Mouse (Mus musculus) forebrain, postnatal 0 days (tissue): ENCODE results near the gene Rpl13a. TPM values are rescaled to one million over a fixed set of nuclear protein-coding genes. Genes with fewer than 3 reads are reported as not detected.

Source experiments
- ATAC-seq: fragments of 200-750 bp; cut with Nextera tagmentation; 2 replicates; pipeline ENCODE4 v1.8.0; 2017; ENCODE audit warnings: mild to moderate bottlenecking, moderate library complexity
- DNase-seq: peaks from one replicate; pipeline ENCODE4 v3.0.0-alpha.2; 2015
- H3K27ac ChIP-seq: fragments of 300-500 bp; sonication (generic); 2 replicates; pipeline ENCODE4 v1.5.1; 2014; ENCODE audit warnings: low read depth, mild to moderate bottlenecking, antibody characterized with exemption, low read length, moderate library complexity, mixed read lengths
- H3K27me3 ChIP-seq: fragments of 300-500 bp; sonication (generic); 2 replicates; pipeline ENCODE4 v1.6.1; 2014; ENCODE audit warnings: mild to moderate bottlenecking, low read length, mixed read lengths; ENCODE audit not compliant: insufficient read depth
- H3K36me3 ChIP-seq: fragments of 300-500 bp; sonication (generic); 2 replicates; pipeline ENCODE4 v1.6.1; 2014; ENCODE audit warnings: mild to moderate bottlenecking, moderate library complexity; ENCODE audit not compliant: insufficient read depth
- H3K4me1 ChIP-seq: fragments of 300-500 bp; sonication (generic); 2 replicates; pipeline ENCODE4 v1.6.1; 2014; ENCODE audit warnings: antibody characterized with exemption; ENCODE audit not compliant: insufficient read depth
- H3K4me2 ChIP-seq: fragments of 300-500 bp; sonication (generic); 2 replicates; pipeline ENCODE4 v1.6.1; 2014; ENCODE audit warnings: low read depth, mild to moderate bottlenecking, moderate library complexity
- H3K4me3 ChIP-seq: fragments of 300-500 bp; sonication (generic); 2 replicates; pipeline ENCODE4 v1.5.1; 2014; ENCODE audit warnings: low read depth, low read length, mixed read lengths
- H3K9ac ChIP-seq: fragments of 300-500 bp; sonication (generic); 2 replicates; pipeline ENCODE4 v1.6.1; 2014; ENCODE audit warnings: mild to moderate bottlenecking
- H3K9me3 ChIP-seq: fragments of 300-500 bp; sonication (generic); 2 replicates; pipeline ENCODE4 v1.6.1; 2016; ENCODE audit warnings: low read length
- CTCF ChIP-seq: sonication (generic); IDR thresholded peaks from 2 replicates; pipeline ENCODE4 v1.5.1; 2016; ENCODE audit warnings: antibody characterized with exemption, control low read depth, low read depth
- WGBS: fragments of 180-500 bp; shearing (Covaris S2); extraction: QIAGEN DNeasy Blood & Tissue Kit; methylation state at CpG from one replicate; pipeline ENCODE4 v1.1.7; 2014; 5-methylcytosine and 5-hydroxymethylcytosine counted together
- polyA plus RNA-seq: library from polyadenylated mRNA; unstranded; fragments of >200 nt; fragmentation: Nextera tagmentation; extraction: Ambion mirVana; gene quantifications from 2 replicates; pipeline ENCODE4 v1.2.1, GENCODE M21; 2015
- total RNA-seq: library from RNA; depleted of rRNA; stranded (reverse); fragments of >200 nt; gene quantifications from 2 replicates; pipeline ENCODE4 v1.2.3, GENCODE M21; 2014

Rpl13a gene
- total and polyA plus RNA-seq, 2 experiments from 2014 or later, result 852 to 2,018 TPM

GRCm38 (mm10) chr7:45105491-45105890, 23.1 kb downstream of the Rpl13a start:
- H3K9ac ChIP-seq, result no peak overlapping the region
- ATAC-seq (no peak), DNase-seq (no peak)
- no peak for TF ChIP-seq CTCF
- H3K4me3 ChIP-seq, result no peak overlapping the region
- no peaks in the 10 kb centered on the region for H3K27me3 ChIP-seq
- no peak overlapping the region for H3K4me2 ChIP-seq
- H3K4me1 ChIP-seq, result no peaks in the 10 kb centered on the region
- no peaks in the 10 kb centered on the region for H3K36me3 ChIP-seq
- WGBS, result 79% methylated on average over 8 of the region's 8 CpGs
- no peaks in the 10 kb centered on the region for H3K9me3 ChIP-seq
- H3K27ac ChIP-seq, result no peak overlapping the region

- H3K9ac ChIP-seq, result no peak overlapping the region
- H3K4me2 ChIP-seq, result no peak overlapping the region
- TF ChIP-seq CTCF, result no peak
- H3K36me3 ChIP-seq, result no peaks in the 10 kb centered on the region
- H3K27ac ChIP-seq, result no peak overlapping the region
- no peak overlapping the region for H3K4me3 ChIP-seq
- no peak for DNase-seq
- WGBS, result 84% methylated on average over 5 of the region's 5 CpGs
- H3K27me3 ChIP-seq, result no peaks in the 10 kb centered on the region
- no peaks in the 10 kb centered on the region for H3K9me3 ChIP-seq
- no peaks in the 10 kb centered on the region for H3K4me1 ChIP-seq
- ATAC-seq, result no peak
Measured at GRCm38 (mm10) chr7:45104941-45105340, 23.6 kb downstream of the Rpl13a start.

- no peak within 1 kb of the TSS for H3K4me3 ChIP-seq
- H3K9ac ChIP-seq, result no peak within 1 kb of the TSS
- no peaks in the 10 kb centered on the region for H3K27me3 ChIP-seq
- H3K4me1 ChIP-seq, result no peaks in the 10 kb centered on the region
- H3K4me2 ChIP-seq, result 0 out of 2 replicates have a peak within 1 kb of the TSS, but pooled peaks have one; percentile 13
- no peaks in the 10 kb centered on the region for H3K36me3 ChIP-seq
- no peak within 1 kb of the TSS for H3K27ac ChIP-seq
- WGBS, result 74% methylated on average over 7 of the region's 7 CpGs
- no peaks in the 10 kb centered on the region for H3K9me3 ChIP-seq
- ATAC-seq (peak; percentile 65; the same call in 1 of the 2 replicates), DNase-seq (no peak)
- no peak for TF ChIP-seq CTCF
Measured at GRCm38 (mm10) chr7:45103652-45104180, 24.8 kb downstream of the Rpl13a start, which contains the start of gene Fcgrt. Gene Fcgrt (minus strand): TSS chr7:45103851.

GRCm38 (mm10) chr7:45102940-45103585, 25.5 kb downstream of the Rpl13a start:
- H3K4me3 ChIP-seq, result no peak overlapping the region

GRCm38 (mm10) chr7:45102441-45102840, 26.1 kb downstream of the Rpl13a start:
- 83% methylated on average over 11 of the region's 11 CpGs for WGBS

More at GRCm38 (mm10) chr7:45102940-45103585, 25.5 kb downstream of the Rpl13a start:
- Histone ChIP-seq H3K4me1 (no peaks in the 10 kb centered on the region), H3K36me3 (no peaks in the 10 kb centered on the region), H3K4me2 (0 out of 2 replicates have a peak overlapping the region, but pooled peaks have one; percentile 13), H3K9me3 (no peaks in the 10 kb centered on the region), H3K9ac (no peak overlapping the region), H3K27me3 (no peaks in the 10 kb centered on the region), H3K27ac (no peak overlapping the region)
- ATAC-seq (no peak), DNase-seq (no peak)
- 81% methylated on average over 9 of the region's 9 CpGs for WGBS
- TF ChIP-seq CTCF, result no peak

GRCm38 (mm10) chr7:45100046-45100445, 28.5 kb downstream of the Rpl13a start:
- WGBS, result 92% methylated on average over 6 of the region's 6 CpGs
- H3K36me3 ChIP-seq, result no peaks in the 10 kb centered on the region
- H3K9me3 ChIP-seq, result no peaks in the 10 kb centered on the region
- no peak overlapping the region for H3K4me2 ChIP-seq
- no peak overlapping the region for H3K27ac ChIP-seq
- no peaks in the 10 kb centered on the region for H3K4me1 ChIP-seq
- H3K4me3 ChIP-seq, result no peak overlapping the region
- H3K27me3 ChIP-seq, result no peaks in the 10 kb centered on the region
- DNase-seq (no peak), ATAC-seq (no peak)
- TF ChIP-seq CTCF, result no peak
- no peak overlapping the region for H3K9ac ChIP-seq

More at GRCm38 (mm10) chr7:45102441-45102840, 26.1 kb downstream of the Rpl13a start:
- no peaks in the 10 kb centered on the region for H3K4me1 ChIP-seq
- no peak for TF ChIP-seq CTCF
- DNase-seq (no peak), ATAC-seq (no peak)
- no peak overlapping the region for H3K9ac ChIP-seq
- no peak overlapping the region for H3K4me3 ChIP-seq
- H3K27me3 ChIP-seq, result no peaks in the 10 kb centered on the region
- H3K27ac ChIP-seq, result no peak overlapping the region
- H3K9me3 ChIP-seq, result no peaks in the 10 kb centered on the region
- no peaks in the 10 kb centered on the region for H3K36me3 ChIP-seq
- H3K4me2 ChIP-seq, result no peak overlapping the region

- 91% methylated on average over 8 of the region's 8 CpGs for WGBS
- peak; percentile 23 for TF ChIP-seq CTCF
Measured at GRCm38 (mm10) chr7:45098541-45099240, 29.9 kb downstream of the Rpl13a start.

More at GRCm38 (mm10) chr7:45098541-45099240, 29.9 kb downstream of the Rpl13a start:
- H3K9ac ChIP-seq, result no peak overlapping the region
- no peaks in the 10 kb centered on the region for H3K27me3 ChIP-seq
- ATAC-seq (no peak), DNase-seq (no peak)
- no peaks in the 10 kb centered on the region for H3K4me1 ChIP-seq
- no peak overlapping the region for H3K4me2 ChIP-seq
- H3K36me3 ChIP-seq, result no peaks in the 10 kb centered on the region
- no peak overlapping the region for H3K27ac ChIP-seq
- H3K9me3 ChIP-seq, result no peaks in the 10 kb centered on the region
- H3K4me3 ChIP-seq, result no peak overlapping the region
